Mouse (Mus musculus) kidney, adult 2 months (tissue): ENCODE measurements around the gene Glo1.

Experiments
- CTCF ChIP-seq: fragments of 200-500 bp; conservative IDR thresholded peaks from 2 replicates; pipeline ENCODE4 v1.5.1; 2011; ENCODE audit warnings: low read depth, mild to moderate bottlenecking, control low read depth, low read length, moderate library complexity, mixed read lengths; ENCODE audit not compliant: insufficient read depth, insufficient read length
- POLR2A ChIP-seq: fragments of 200-500 bp; IDR thresholded peaks from one replicate; pipeline ENCODE4 v1.6.1; 2011; ENCODE audit warnings: low read depth, low read length, control low read depth

- TF ChIP-seq CTCF = no peak
- TF ChIP-seq POLR2A = no peak
Measured at GRCm38 (mm10) chr17:30673023-30673422, 46.4 kb upstream of the Glo1 start.
